Mouse (Mus musculus) erythroblast, embryonic 14.5 days (primary cell): ENCODE results near the gene Dsp.

ENCODE experiments used
- GATA1 ChIP-seq: IDR thresholded peaks from 2 replicates; pipeline ENCODE4 v1.6.1; 2012; ENCODE audit warnings: low read length, inconsistent platforms, mixed read lengths
- TAL1 ChIP-seq: IDR thresholded peaks from 3 replicates; pipeline ENCODE4 v1.6.1; 2012; ENCODE audit warnings: low read length, inconsistent platforms, mixed read lengths

GRCm38 (mm10) chr13:38234651-38235050, 83.6 kb downstream of the Dsp start:
- TF ChIP-seq GATA1 = no peak
- TF ChIP-seq TAL1 = no peak
